Mouse (Mus musculus): Measurements from ENCODE around the gene Cxcr4.
"Not testable (repeated sequence)": the region's sequence is repeated elsewhere in the genome, so short reads cannot be mapped to it uniquely, and the experiment has no call there.

The Cxcr4 gene

DNA sequence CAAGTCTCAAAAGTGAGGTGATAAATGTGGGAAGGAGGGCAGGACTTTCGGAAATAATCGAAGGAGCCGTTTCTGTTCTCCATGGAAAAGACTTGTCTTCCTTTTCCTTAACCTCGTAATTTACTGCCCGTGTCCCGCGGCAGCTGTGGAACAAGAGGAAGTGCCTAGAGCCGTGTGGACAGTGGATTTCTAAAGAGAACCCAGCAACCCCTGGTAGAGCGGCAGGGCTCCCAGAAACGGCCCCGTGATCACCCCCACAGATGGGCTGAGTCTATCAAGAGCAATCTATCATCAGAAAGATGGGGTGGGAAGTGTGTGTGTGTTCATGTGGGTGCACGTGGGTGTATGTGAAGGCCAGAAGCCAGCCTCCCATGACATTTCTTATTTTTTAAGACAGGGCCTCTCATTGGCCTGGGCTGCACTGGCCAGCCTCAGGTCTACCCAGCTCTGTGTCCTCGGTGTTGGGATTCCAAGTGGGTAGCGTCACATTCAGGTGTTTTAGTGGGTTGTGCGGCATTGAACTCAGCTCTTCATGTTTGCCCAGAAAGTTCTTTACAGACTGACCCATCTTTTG, 5.2 kb upstream of the Cxcr4 start:
- no peak for DNase-seq (ENCODE audit: low spot score)

GRCm38 (mm10) chr1:128595528-128595927, 3.4 kb upstream of the Cxcr4 start:
- no peak for DNase-seq (ENCODE audit: low spot score)

DNA sequence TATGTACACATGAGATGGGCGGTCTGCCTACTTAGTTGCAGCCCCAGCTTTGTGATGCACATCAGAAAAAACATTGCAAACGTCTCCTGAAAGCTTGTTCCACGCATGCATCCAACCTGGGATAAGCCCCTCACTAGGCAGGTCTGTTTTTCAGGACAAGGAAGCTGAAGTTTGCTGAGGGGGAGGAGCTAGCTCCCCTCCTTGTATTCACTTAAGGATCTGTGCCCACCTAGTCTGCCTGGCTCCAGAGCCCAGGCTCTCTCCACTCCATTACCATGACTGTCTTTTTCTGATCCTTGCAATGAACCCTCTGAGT, 3.0 kb upstream of the Cxcr4 start:
- no peak for DNase-seq (ENCODE audit: low spot score)

DNA sequence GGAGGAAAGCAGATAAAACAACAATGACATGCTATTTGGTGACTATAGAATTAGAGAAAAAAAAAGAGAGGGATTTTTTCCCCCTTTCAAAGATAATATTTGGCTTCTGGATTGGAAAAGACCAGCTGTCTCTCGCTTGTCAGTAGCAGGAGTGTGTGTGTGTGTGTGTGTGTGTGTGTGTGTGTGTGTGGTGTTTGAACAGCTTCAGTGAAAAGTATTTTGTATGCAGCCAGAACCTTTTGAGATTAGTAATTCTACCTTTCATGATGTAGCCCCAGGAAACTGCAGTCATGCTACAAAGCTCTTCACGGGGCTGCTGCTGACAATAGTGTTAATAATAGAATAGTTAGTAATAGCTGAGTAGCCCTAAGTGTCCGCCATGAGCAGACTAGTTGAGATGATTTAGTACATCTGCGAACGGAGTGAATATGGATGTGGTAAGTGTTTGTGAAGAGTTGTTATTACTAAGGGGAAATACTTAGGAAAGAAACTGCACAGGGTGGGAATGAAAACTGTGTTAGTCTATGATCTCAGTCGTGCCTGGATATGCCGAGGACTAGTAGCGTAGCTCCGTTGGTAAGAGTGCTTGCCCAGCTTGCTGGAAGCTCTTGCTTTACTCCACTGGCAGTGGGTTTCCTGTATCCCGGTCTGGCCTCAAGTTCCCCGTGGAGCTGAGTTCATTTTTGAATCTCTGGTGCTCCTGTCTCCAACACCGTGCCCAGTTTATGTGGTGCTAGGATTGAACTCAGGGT, 2.4 kb upstream of the Cxcr4 start:
- DNase-seq (ENCODE audit: low spot score), result no peak

DNA sequence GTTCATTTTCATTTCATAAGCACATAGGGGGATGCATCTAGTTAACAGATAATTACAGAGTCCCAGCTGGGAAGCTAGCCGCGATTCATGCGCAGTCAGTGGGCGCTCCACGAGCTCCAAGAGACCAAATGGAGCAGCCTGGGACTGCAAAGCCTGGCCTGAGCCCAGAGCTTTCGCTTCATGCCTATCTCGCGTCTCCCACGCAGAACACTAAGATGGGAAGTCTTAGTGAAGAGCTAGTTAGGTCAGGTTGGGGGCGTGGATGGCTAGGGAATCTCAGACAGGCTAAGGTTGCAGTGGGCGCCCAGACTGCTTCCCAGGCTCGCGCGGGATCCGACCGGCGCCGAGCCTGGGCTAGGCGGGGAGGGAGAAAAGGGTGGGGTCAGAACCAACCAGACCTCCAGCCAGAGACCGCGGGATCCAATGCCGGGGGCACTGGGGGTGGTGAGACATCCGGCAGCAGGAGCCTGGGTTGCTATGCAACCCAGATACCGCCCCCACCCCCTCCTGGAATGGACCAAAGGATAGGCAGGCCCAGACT, 938 bp upstream of the Cxcr4 start:
- DNase-seq (ENCODE audit: low spot score), result no peak

- no peak for DNase-seq (ENCODE audit: low spot score)
These were observed 327 bp downstream of the Cxcr4 start for GRCm38 (mm10) chr1:128591721-128592210.

- peak; percentile 67 for DNase-seq (ENCODE audit: low spot score)
These were observed 1.0 kb downstream of the Cxcr4 start for GRCm38 (mm10) chr1:128590816-128591720.

GRCm38 (mm10) chr1:128590011-128590410, 2.1 kb downstream of the Cxcr4 start:
- no peak for DNase-seq (ENCODE audit: low spot score)

GRCm38 (mm10) chr1:128589488-128589887, 2.6 kb downstream of the Cxcr4 start:
- no peak for DNase-seq (ENCODE audit: low spot score)

- no peak for DNase-seq (ENCODE audit: low spot score)
These were observed 3.8 kb downstream of the Cxcr4 start for GRCm38 (mm10) chr1:128588337-128588736.

DNA sequence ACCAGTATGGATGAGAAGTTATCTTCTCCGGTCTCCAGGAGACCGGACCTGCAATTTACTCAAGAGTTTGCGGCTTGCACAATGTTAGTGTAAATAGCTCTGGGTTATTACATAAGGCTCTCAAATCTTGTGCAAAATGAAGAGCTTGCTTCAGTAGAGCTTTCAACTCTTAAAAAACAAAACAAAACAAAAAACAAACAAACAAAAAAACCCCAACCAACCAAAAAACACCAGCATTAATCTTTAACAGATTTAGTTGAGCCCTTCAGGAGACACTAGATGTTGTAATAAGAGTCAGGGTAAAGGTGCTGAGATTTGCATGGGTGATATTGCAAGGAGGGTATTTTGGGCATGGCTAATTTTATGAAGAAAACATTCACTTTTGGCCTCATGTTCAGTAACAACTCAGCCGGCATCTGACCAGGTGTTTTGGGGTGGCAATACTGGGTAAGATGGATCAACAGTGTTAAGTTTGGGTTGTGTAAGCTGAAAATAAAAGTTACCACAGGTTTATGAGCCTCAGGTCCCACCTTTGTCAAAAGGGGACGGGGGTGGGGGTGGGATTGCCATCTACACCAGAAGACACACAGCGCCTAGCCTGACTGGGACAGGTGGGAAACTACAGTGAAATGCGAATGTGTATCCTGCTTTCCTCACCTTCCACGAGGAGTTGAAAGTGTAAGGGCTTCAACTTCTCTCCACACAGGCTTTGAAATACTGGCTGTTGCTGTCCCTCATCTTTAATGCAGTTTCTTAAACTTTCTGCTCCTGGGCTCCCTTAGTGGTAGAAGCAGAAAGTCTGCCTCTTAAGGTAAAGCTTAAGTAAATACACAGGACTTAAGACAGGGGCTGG, 4.9 kb downstream of the Cxcr4 start:
- no peak for DNase-seq (ENCODE audit: low spot score)

GRCm38 (mm10) chr1:128586162-128586927, 5.7 kb downstream of the Cxcr4 start:
- DNase-seq (ENCODE audit: low spot score), result no peak

GRCm38 (mm10) chr1:128585396-128586161, 6.5 kb downstream of the Cxcr4 start:
- no peak for DNase-seq (ENCODE audit: low spot score)

GRCm38 (mm10) chr1:128584716-128585115, 7.4 kb downstream of the Cxcr4 start:
- not testable (repeated sequence) for DNase-seq (ENCODE audit: low spot score)

GRCm38 (mm10) chr1:128583279-128583872, 8.7 kb downstream of the Cxcr4 start:
- DNase-seq (ENCODE audit: low spot score), result no peak

DNA sequence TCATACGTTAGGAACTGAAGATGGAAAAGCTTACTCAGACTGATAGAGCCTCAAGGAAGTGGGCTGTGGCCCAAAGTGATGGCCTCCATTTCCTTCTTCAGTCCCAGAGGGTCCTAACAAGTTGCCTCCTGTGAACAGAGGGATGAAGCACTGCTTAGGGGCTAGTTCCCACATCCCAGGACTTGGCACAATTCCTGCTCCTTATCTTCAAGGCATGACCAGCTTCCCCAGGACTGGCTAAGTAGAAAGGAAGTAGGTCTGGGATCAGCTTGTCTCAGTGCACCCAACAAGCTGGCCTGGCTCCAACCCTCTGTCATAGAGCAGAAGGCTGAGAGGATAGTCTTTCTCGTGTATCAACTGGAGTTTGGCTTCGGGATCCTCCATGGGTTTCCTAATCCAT, 11.8 kb downstream of the Cxcr4 start:
- no peak for DNase-seq (ENCODE audit: low spot score)

DNA sequence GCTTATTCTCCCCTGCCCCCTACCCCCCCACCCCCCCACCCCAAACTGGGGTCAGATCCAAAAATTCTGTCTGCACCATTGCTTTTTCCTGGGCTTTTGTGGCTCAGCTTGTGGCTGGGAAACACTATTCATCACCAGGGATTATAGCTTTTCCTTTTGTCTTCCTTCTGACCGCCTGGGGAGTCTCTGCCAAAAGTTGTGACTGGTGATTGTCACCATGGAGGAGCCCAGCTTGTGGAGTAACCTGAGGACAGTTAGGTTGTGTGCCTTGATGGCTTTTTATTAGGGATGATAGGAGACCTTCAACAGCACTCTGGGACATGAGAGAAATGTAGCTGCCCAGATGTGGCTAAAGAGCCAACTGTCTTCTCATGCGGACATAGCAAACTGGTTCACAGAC, 13.6 kb downstream of the Cxcr4 start:
- DNase-seq (ENCODE audit: low spot score), result no peak

GRCm38 (mm10) chr1:128575096-128575495, 17.0 kb downstream of the Cxcr4 start:
- no peak for DNase-seq (ENCODE audit: low spot score)

DNA sequence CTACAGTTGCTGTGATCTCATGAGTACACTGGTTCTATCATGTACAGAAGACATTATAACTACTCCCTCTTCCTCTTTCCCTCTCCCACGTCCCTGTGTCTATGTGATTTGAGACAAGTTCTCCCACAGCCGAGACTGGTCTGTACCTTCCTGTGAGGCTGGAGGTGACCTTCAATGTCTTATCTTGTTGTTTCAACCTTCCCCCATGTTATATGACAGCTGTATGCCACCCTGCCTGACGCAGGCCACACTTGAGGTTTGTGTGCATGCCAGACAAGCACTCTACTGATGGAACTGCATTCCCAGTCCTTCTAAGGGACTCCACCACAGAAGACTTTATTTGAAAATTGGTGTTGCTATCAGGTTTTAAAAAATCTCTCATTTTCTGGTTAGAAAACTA, 21.1 kb downstream of the Cxcr4 start:
- no peak for DNase-seq (ENCODE audit: low spot score)

All from spleen, adult 12 weeks (tissue).